Mouse (Mus musculus) spleen, adult 18-20 months (tissue): ENCODE results near the gene Gm20388.

Experiments
- DNase-seq, 2 experiments: peaks; one replicate each; pipeline ENCODE4 v3.0.0; 2022; ENCODE audit warnings: mixed read lengths in 2 of 2

Gm20388 gene

GRCm38 (mm10) chr8:120298601-120299532 lies 388.2 kb downstream of the Gm20388 start:
- no peak for DNase-seq

GRCm38 (mm10) chr8:120300601-120301141 lies 390.0 kb downstream of the Gm20388 start:
- DNase-seq: peak; percentile 39 to 68

- DNase-seq: no peak
These were observed 392.5 kb downstream of the Gm20388 start for GRCm38 (mm10) chr8:120302941-120303675.

- no peak for DNase-seq
These were observed 393.5 kb downstream of the Gm20388 start for GRCm38 (mm10) chr8:120304097-120304496.

- no peak for DNase-seq
These were observed 395.3 kb downstream of the Gm20388 start for GRCm38 (mm10) chr8:120305800-120306385.

- no peak for DNase-seq
These were observed 396.5 kb downstream of the Gm20388 start for GRCm38 (mm10) chr8:120307103-120307502.

GRCm38 (mm10) chr8:120307528-120307927 lies 396.9 kb downstream of the Gm20388 start:
- no peak for DNase-seq

GRCm38 (mm10) chr8:120308131-120308530 lies 397.5 kb downstream of the Gm20388 start:
- DNase-seq: no peak

- no peak for DNase-seq
These were observed 397.9 kb downstream of the Gm20388 start for GRCm38 (mm10) chr8:120308553-120308952.

GRCm38 (mm10) chr8:120309326-120309725 lies 398.7 kb downstream of the Gm20388 start:
- DNase-seq: no peak

- no peak for DNase-seq
These were observed 399.4 kb downstream of the Gm20388 start for GRCm38 (mm10) chr8:120310063-120310462.

- DNase-seq: no peak
These were observed 401.8 kb downstream of the Gm20388 start for GRCm38 (mm10) chr8:120312452-120312851.

- DNase-seq: no peak
These were observed 403.0 kb downstream of the Gm20388 start for GRCm38 (mm10) chr8:120313674-120314073.

GRCm38 (mm10) chr8:120314932-120315331 lies 404.3 kb downstream of the Gm20388 start:
- DNase-seq: no peak

- peak in 1 of 2 experiments; percentile 43 for DNase-seq
These were observed 405.0 kb downstream of the Gm20388 start for GRCm38 (mm10) chr8:120315644-120316043.

- DNase-seq: no peak
These were observed 406.1 kb downstream of the Gm20388 start for GRCm38 (mm10) chr8:120316707-120317106.

GRCm38 (mm10) chr8:120317118-120317824 lies 406.6 kb downstream of the Gm20388 start:
- DNase-seq: no peak

- DNase-seq: no peak
These were observed 407.9 kb downstream of the Gm20388 start for GRCm38 (mm10) chr8:120318476-120318991.

- DNase-seq: peak; percentile 60 to 76
These were observed 408.8 kb downstream of the Gm20388 start for GRCm38 (mm10) chr8:120319449-120319848.

- no peak for DNase-seq
These were observed 409.5 kb downstream of the Gm20388 start for GRCm38 (mm10) chr8:120320146-120320545.

- DNase-seq: peak in 1 of 2 experiments; percentile 49
These were observed 411.1 kb downstream of the Gm20388 start for GRCm38 (mm10) chr8:120321724-120322123.

- peak; percentile 55 to 56 for DNase-seq
These were observed 412.4 kb downstream of the Gm20388 start for GRCm38 (mm10) chr8:120322956-120323448.
